12 mouse cellular contexts compared by ENCODE assay signal in genomic region chr11:18940916-18941315, GRCm38 (mm10).
DNase-seq lines count a peak whose midpoint lies in the region; ATAC-seq and TF ChIP-seq lines count a peak whose summit lies in the region.
"Had no signal": no experiment of that assay in that cellular context is flagged by ENCODE, and none has a peak within 500 bp of the region (broad histone marks: within the 10 kb centered on the region; RNA-seq: fewer than 3 reads in every experiment).

No protein-coding gene starts in this region.

- no peak for DNase-seq in heart, adult 2 months
- no peak for DNase-seq in heart, adult 8-10 months (ENCODE audit: low spot score)
- DNase-seq in lung, embryonic 14.5 days, result peak; percentile 41
- DNase-seq in lung, postnatal 36 days, result no peak
- peak; percentile 41 for DNase-seq in adipocyte (ENCODE audit: low spot score)
- DNase-seq in liver, embryonic 11.5 days (ENCODE audit: low spot score), result no peak
- DNase-seq in thymus, postnatal 10 days (ENCODE audit: low spot score in 2 of 2), result no peak
- DNase-seq: cerebellum, adult 9-11 months; lung, postnatal 10 days had no signal

- TF ChIP-seq CTCF in heart, adult 2 months (IDR thresholded peaks at IDR 0.05), result no peak
- TF ChIP-seq CTCF in lung, embryonic 14.5 days (IDR thresholded peaks at IDR 0.05; ENCODE audit: low read depth), result no peak

- 37% methylated on average over 4 of the region's 4 CpGs for WGBS in heart, adult 2 months
- WGBS in lung, embryonic 14.5 days, result 52% methylated on average over 4 of the region's 4 CpGs
- 9% methylated on average over 4 of the region's 4 CpGs for WGBS in neural tube, embryonic 15.5 days
- 71% methylated on average over 4 of the region's 4 CpGs for WGBS in liver, embryonic 11.5 days

- H3K36me3 ChIP-seq in heart, adult 2 months (ENCODE audit: control insufficient read depth, insufficient read depth, low read length), result peaks cover 5% of the 10 kb centered on the region
- H3K36me3 ChIP-seq in lung, embryonic 14.5 days (ENCODE audit: insufficient read depth), result peaks cover 27% of the 10 kb centered on the region; the same call in 1 of the 2 replicates
- H3K36me3 ChIP-seq in neural tube, embryonic 15.5 days, result no peaks in the 10 kb centered on the region
- H3K36me3 ChIP-seq in liver, embryonic 11.5 days (ENCODE audit: control insufficient read depth, insufficient read depth, low read length), result no peaks in the 10 kb centered on the region; the same call in 1 of the 2 replicates
- H3K36me3 ChIP-seq: embryonic facial prominence, embryonic 13.5 days had no signal

- intact Hi-C loops in heart, adult 2 months (cut with DNase I), result no loop called here

- H3K79me2 ChIP-seq in heart, adult 2 months (replicated peaks; ENCODE audit: control insufficient read depth, insufficient read depth, low read length), result no peaks in the 10 kb centered on the region; the same call in 1 of the 2 replicates

- no peak for ATAC-seq in lung, embryonic 14.5 days (ENCODE audit: insufficient read depth)
- ATAC-seq in neural tube, embryonic 15.5 days (ENCODE audit: low FRiP score), result no peak
- ATAC-seq in liver, embryonic 11.5 days (replicated peaks; ENCODE audit: low FRiP score), result no peak

- no peaks in the 10 kb centered on the region for H3K9me3 ChIP-seq in lung, embryonic 14.5 days (ENCODE audit: low read depth, low read length)
- H3K9me3 ChIP-seq in neural tube, embryonic 15.5 days (replicated peaks), result no peaks in the 10 kb centered on the region
- H3K9me3 ChIP-seq in liver, embryonic 11.5 days (ENCODE audit: control insufficient read depth, low read length), result no peaks in the 10 kb centered on the region
- H3K9me3 ChIP-seq: embryonic facial prominence, embryonic 13.5 days; limb, embryonic 10.5 days had no signal

- H3K9ac ChIP-seq in heart, adult 2 months (ENCODE audit: low read depth, low read length), result no peak overlapping the region; the same call in 1 of the 2 replicates
- H3K9ac ChIP-seq in lung, embryonic 14.5 days, result no peak overlapping the region
- no peak overlapping the region for H3K9ac ChIP-seq in neural tube, embryonic 15.5 days (replicated peaks)
- no peak overlapping the region for H3K9ac ChIP-seq in liver, embryonic 11.5 days (ENCODE audit: low read depth, low read length)
- H3K9ac ChIP-seq: embryonic facial prominence, embryonic 13.5 days had no signal

- H3K4me2 ChIP-seq in lung, embryonic 14.5 days, result no peak overlapping the region
- no peak overlapping the region for H3K4me2 ChIP-seq in neural tube, embryonic 15.5 days
- no peak overlapping the region for H3K4me2 ChIP-seq in liver, embryonic 11.5 days
- H3K4me2 ChIP-seq: embryonic facial prominence, embryonic 13.5 days had no signal

- peak overlapping the region; percentile 15; the same call in 1 of the 2 replicates for H3K4me3 ChIP-seq in heart, adult 2 months
- H3K4me3 ChIP-seq in lung, embryonic 14.5 days (ENCODE audit: low read depth, low read length), result no peak overlapping the region
- no peak overlapping the region for H3K4me3 ChIP-seq in neural tube, embryonic 15.5 days (replicated peaks)
- H3K4me3 ChIP-seq in liver, embryonic 11.5 days (ENCODE audit: low read depth, low read length), result no peak overlapping the region
- H3K4me3 ChIP-seq: embryonic facial prominence, embryonic 13.5 days; limb, embryonic 10.5 days had no signal

- H3K27me3 ChIP-seq in heart, adult 2 months (ENCODE audit: control insufficient read depth, insufficient read depth, low read length), result no peaks in the 10 kb centered on the region
- H3K27me3 ChIP-seq in lung, embryonic 14.5 days (ENCODE audit: insufficient read depth, low read length), result no peaks in the 10 kb centered on the region
- no peaks in the 10 kb centered on the region for H3K27me3 ChIP-seq in neural tube, embryonic 15.5 days (replicated peaks)
- H3K27me3 ChIP-seq in liver, embryonic 11.5 days (replicated peaks; ENCODE audit: control insufficient read depth, insufficient read depth, low read length), result no peaks in the 10 kb centered on the region

- no peak for TF ChIP-seq EP300 in heart, adult 2 months (IDR thresholded peaks at IDR 0.05; ENCODE audit: insufficient read depth, low read depth, low read length)

- H3K4me1 ChIP-seq in heart, adult 2 months (ENCODE audit: control insufficient read depth, insufficient read depth, low read length), result peaks cover 2% of the 10 kb centered on the region
- peaks cover 1% of the 10 kb centered on the region; the same call in 1 of the 2 replicates for H3K4me1 ChIP-seq in lung, embryonic 14.5 days (ENCODE audit: insufficient read depth)
- peaks cover 40% of the 10 kb centered on the region for H3K4me1 ChIP-seq in neural tube, embryonic 15.5 days
- H3K4me1 ChIP-seq in liver, embryonic 11.5 days (replicated peaks; ENCODE audit: control insufficient read depth, insufficient read depth, low read length), result peaks cover 26% of the 10 kb centered on the region

- TF ChIP-seq POLR2A in heart, adult 2 months (IDR thresholded peaks at IDR 0.05; ENCODE audit: insufficient read depth, low read depth, low read length), result no peak

- H3K27ac ChIP-seq in heart, adult 2 months, result no peak overlapping the region
- no peak overlapping the region for H3K27ac ChIP-seq in lung, embryonic 14.5 days (ENCODE audit: low read depth)
- peak overlapping the region; percentile 33; the same call in 1 of the 2 replicates for H3K27ac ChIP-seq in neural tube, embryonic 15.5 days (replicated peaks)
- no peak overlapping the region for H3K27ac ChIP-seq in liver, embryonic 11.5 days (ENCODE audit: low read depth, low read length)
- H3K27ac ChIP-seq: embryonic facial prominence, embryonic 13.5 days; limb, embryonic 10.5 days had no signal

Comparison
In these comparisons a context has a peak if more than half of its experiments do, and no peak if none do; other contexts are left out.
1. DNase-seq: peak in lung, embryonic 14.5 days (single experiment) and adipocyte (single experiment); none in heart, adult 2 months (0 of 2), heart, adult 8-10 months (single experiment), lung, postnatal 36 days (single experiment), liver, embryonic 11.5 days (single experiment) and thymus, postnatal 10 days (0 of 2).